Mouse (Mus musculus) intestine, postnatal 0 days (tissue): ENCODE results near the gene Ddx42. TPM values are rescaled to one million over a fixed set of nuclear protein-coding genes. Genes with fewer than 3 reads are reported as not detected.

ENCODE experiments used
- ATAC-seq: fragments of 200-750 bp; cut with Nextera tagmentation; 2 replicates; pipeline ENCODE4 v1.8.0; 2017; ENCODE audit warnings: mild to moderate bottlenecking, moderate TSS enrichment, moderate library complexity
- H3K27ac ChIP-seq: fragments of 300-500 bp; sonication (generic); 2 replicates; pipeline ENCODE4 v1.5.1; 2014; ENCODE audit warnings: mild to moderate bottlenecking, low read depth, low read length, moderate library complexity
- H3K27me3 ChIP-seq: fragments of 300-500 bp; sonication (generic); replicated peaks from 2 replicates; pipeline ENCODE4 v1.6.1; 2014; ENCODE audit warnings: low read length, mixed read lengths; ENCODE audit not compliant: control insufficient read depth, insufficient read depth
- H3K36me3 ChIP-seq: fragments of 300-500 bp; sonication (generic); 2 replicates; pipeline ENCODE4 v1.6.1; 2014; ENCODE audit warnings: mild to moderate bottlenecking, moderate library complexity; ENCODE audit not compliant: control insufficient read depth, insufficient read depth
- H3K4me1 ChIP-seq: fragments of 300-500 bp; sonication (generic); replicated peaks from 2 replicates; pipeline ENCODE4 v1.6.1; 2014; ENCODE audit warnings: antibody characterized with exemption, low read length, mixed read lengths; ENCODE audit not compliant: control insufficient read depth, insufficient read depth
- H3K4me2 ChIP-seq: fragments of 300-500 bp; sonication (generic); replicated peaks from 2 replicates; pipeline ENCODE4 v1.6.1; 2014; ENCODE audit warnings: low read depth, mild to moderate bottlenecking, moderate library complexity
- H3K4me3 ChIP-seq: fragments of 300-500 bp; sonication (generic); 2 replicates; pipeline ENCODE4 v1.5.1; 2014; ENCODE audit warnings: low read depth, low read length
- H3K9ac ChIP-seq: fragments of 300-500 bp; sonication (generic); 2 replicates; pipeline ENCODE4 v1.6.1; 2014; ENCODE audit warnings: mild to moderate bottlenecking, low read depth, low read length
- H3K9me3 ChIP-seq: fragments of 300-500 bp; sonication (generic); 2 replicates; pipeline ENCODE4 v1.6.1; 2016; ENCODE audit warnings: mixed run types; ENCODE audit not compliant: control insufficient read depth
- CTCF ChIP-seq: sonication (generic); IDR thresholded peaks from 2 replicates; pipeline ENCODE4 v1.5.1; 2016; ENCODE audit warnings: low read depth, mild to moderate bottlenecking, control low read depth, antibody characterized with exemption, moderate library complexity
- WGBS: fragments of 180-500 bp; shearing (Covaris S2); extraction: QIAGEN DNeasy Blood & Tissue Kit; methylation state at CpG from one replicate; pipeline ENCODE4 v1.1.7; 2014; 5-methylcytosine and 5-hydroxymethylcytosine counted together
- polyA plus RNA-seq: library from polyadenylated mRNA; unstranded; fragments of >200 nt; fragmentation: Nextera tagmentation; extraction: Ambion mirVana; gene quantifications from 2 replicates; pipeline ENCODE4 v1.2.1, GENCODE M21; 2015

The Ddx42 gene
- polyA plus RNA-seq, 1 experiment from 2014 or later, result 28.1 TPM

- no peaks in the 10 kb centered on the region for H3K9me3 ChIP-seq
- WGBS, result 39% methylated on average over 8 of the region's 8 CpGs
- no peaks in the 10 kb centered on the region; the same call in none of the 2 replicates for H3K4me1 ChIP-seq
- no peaks in the 10 kb centered on the region for H3K27me3 ChIP-seq
- no peak overlapping the region for H3K4me3 ChIP-seq
- H3K9ac ChIP-seq, result no peak overlapping the region
- no peak for TF ChIP-seq CTCF
- H3K27ac ChIP-seq, result peak overlapping the region; percentile 16; the same call in 1 of the 2 replicates
- peak overlapping the region; percentile 35 for H3K4me2 ChIP-seq
- H3K36me3 ChIP-seq, result peaks cover 39% of the 10 kb centered on the region
- no peak for ATAC-seq
Observed at GRCm38 (mm10) chr11:106268326-106269059, 51.8 kb downstream of the Ddx42 start.

GRCm38 (mm10) chr11:106269060-106269431 lies 52.3 kb downstream of the Ddx42 start:
- Histone ChIP-seq H3K27me3 (no peaks in the 10 kb centered on the region), H3K4me3 (no peak overlapping the region), H3K4me1 (no peaks in the 10 kb centered on the region; the same call in none of the 2 replicates), H3K9me3 (no peaks in the 10 kb centered on the region), H3K27ac (no peak overlapping the region), H3K4me2 (peak overlapping the region; percentile 35), H3K9ac (no peak overlapping the region), H3K36me3 (peaks cover 33% of the 10 kb centered on the region)
- WGBS, result 18% methylated on average over 3 of the region's 3 CpGs
- ATAC-seq, result no peak
- TF ChIP-seq CTCF, result no peak

GRCm38 (mm10) chr11:106271131-106271793 lies 54.5 kb downstream of the Ddx42 start:
- peak; percentile 47 for TF ChIP-seq CTCF
- Histone ChIP-seq H3K9ac (peak overlapping the region; percentile 95), H3K4me2 (peak overlapping the region; percentile 77), H3K36me3 (peaks cover 11% of the 10 kb centered on the region), H3K9me3 (no peaks in the 10 kb centered on the region), H3K27ac (peak overlapping the region; percentile 98; the same call in 1 of the 2 replicates), H3K27me3 (no peaks in the 10 kb centered on the region), H3K4me3 (peak overlapping the region; percentile 97), H3K4me1 (peaks cover 10% of the 10 kb centered on the region)
- 11% methylated on average over 5 of the region's 5 CpGs for WGBS
- ATAC-seq, result no peak

- Histone ChIP-seq H3K27me3 (no peaks in the 10 kb centered on the region), H3K9me3 (no peaks in the 10 kb centered on the region), H3K27ac (peak overlapping the region; percentile 98), H3K4me1 (peaks cover 10% of the 10 kb centered on the region), H3K4me2 (peak overlapping the region; percentile 77), H3K36me3 (peaks cover 3% of the 10 kb centered on the region), H3K9ac (peak overlapping the region; percentile 95), H3K4me3 (peak overlapping the region; percentile 97)
- TF ChIP-seq CTCF, result no peak
- ATAC-seq, result peak; percentile 34
- under 1% methylated on average over 41 of the region's 41 CpGs for WGBS
Observed at GRCm38 (mm10) chr11:106271794-106272643, 55.3 kb downstream of the Ddx42 start.

- Histone ChIP-seq H3K9ac (peak within 1 kb of the TSS; percentile 95), H3K4me1 (peaks cover 10% of the 10 kb centered on the region), H3K27me3 (no peaks in the 10 kb centered on the region), H3K27ac (peak within 1 kb of the TSS; percentile 98), H3K4me2 (peak within 1 kb of the TSS; percentile 77), H3K36me3 (no peaks in the 10 kb centered on the region), H3K4me3 (peak within 1 kb of the TSS; percentile 97), H3K9me3 (no peaks in the 10 kb centered on the region)
- peak; percentile 92 for ATAC-seq
- WGBS, result under 1% methylated on average over 72 of the region's 72 CpGs
- TF ChIP-seq CTCF, result no peak
Observed at GRCm38 (mm10) chr11:106272644-106273310, 56.1 kb downstream of the Ddx42 start, which contains the start of gene Smarcd2. TSS of gene Smarcd2 (minus strand) at chr11:106272972.
